ENCODE assay signal across 8 mouse cellular contexts in genomic region chr17:28176775-28177539, GRCm38 (mm10). TPM values are rescaled to one million over a fixed set of nuclear protein-coding genes. Genes with fewer than 3 reads are reported as not detected.
DNase-seq lines count a peak whose midpoint lies in the region; ATAC-seq and TF ChIP-seq lines count a peak whose summit lies in the region.

Gene Zfp523 (plus strand): TSS chr17:28177129.

- intact Hi-C loops in heart, postnatal 25 days (cut with DNase I): no loop called here

- H3K4me3 ChIP-seq in ES-Bruce4 (ENCODE audit: low read depth, low read length): peak within 1 kb of the TSS; percentile 71
- H3K4me3 ChIP-seq in forebrain, embryonic 15.5 days: peak within 1 kb of the TSS; percentile 96
- H3K4me3 ChIP-seq in lung, adult 2 months (replicated peaks; ENCODE audit: extremely low read depth, low read depth, low read length): peak within 1 kb of the TSS; percentile 64

- ATAC-seq in cerebellum, adult (ENCODE audit: insufficient number of reproducible peaks, low FRiP score, low TSS enrichment): peak; percentile 81
- ATAC-seq in forebrain, embryonic 15.5 days (replicated peaks): peak; percentile 84
- ATAC-seq in neutrophil, adult 5-6 weeks (ENCODE audit: extremely low read depth, insufficient number of reproducible peaks, low FRiP score, poor library complexity, severe bottlenecking): peak; percentile 33

- no peak for TF ChIP-seq CTCF in ES-Bruce4 (IDR thresholded peaks at IDR 0.05; ENCODE audit: low read depth, low read length)
- TF ChIP-seq CTCF in lung, adult 2 months (IDR thresholded peaks at IDR 0.05; ENCODE audit: insufficient read depth, low read length): no peak

- WGBS in forebrain, embryonic 15.5 days: under 1% methylated on average over 80 of the region's 82 CpGs
- under 1% methylated on average over 80 of the region's 82 CpGs for WGBS in lung, adult 2 months

- TF ChIP-seq EP300 in ES-Bruce4 (IDR thresholded peaks at IDR 0.05; ENCODE audit: insufficient read depth, low read depth, low read length): no peak

- H3K27me3 ChIP-seq in ES-Bruce4 (ENCODE audit: control insufficient read depth, insufficient read depth, low read length, poor library complexity, severe bottlenecking): no peaks in the 10 kb centered on the region
- H3K27me3 ChIP-seq in forebrain, embryonic 15.5 days: no peaks in the 10 kb centered on the region

- peaks cover 12% of the 10 kb centered on the region for H3K4me1 ChIP-seq in ES-Bruce4 (ENCODE audit: control insufficient read depth, insufficient read depth, low read length)
- peaks cover 31% of the 10 kb centered on the region for H3K4me1 ChIP-seq in forebrain, embryonic 15.5 days
- H3K4me1 ChIP-seq in lung, adult 2 months (ENCODE audit: control insufficient read depth, insufficient read depth, low read length): peaks cover 5% of the 10 kb centered on the region

- no peaks in the 10 kb centered on the region for H3K9me3 ChIP-seq in ES-Bruce4 (replicated peaks; ENCODE audit: control insufficient read depth, insufficient read depth, low read length, poor library complexity, severe bottlenecking)
- H3K9me3 ChIP-seq in forebrain, embryonic 15.5 days: no peaks in the 10 kb centered on the region

- DNase-seq in heart, postnatal 25 days (ENCODE audit: low spot score): peak; percentile 85
- peak; percentile 87 to 92 for DNase-seq in layer of hippocampus, adult 18-20 months (ENCODE audit: low spot score in 2 of 2)
- peak; percentile 87 for DNase-seq in lung, adult 2 months
- peak; percentile 80 to 83 for DNase-seq in thymus, adult 18-20 months

- no peaks in the 10 kb centered on the region for H3K36me3 ChIP-seq in ES-Bruce4 (ENCODE audit: control insufficient read depth, insufficient read depth, low read length, poor library complexity, severe bottlenecking)
- no peaks in the 10 kb centered on the region for H3K36me3 ChIP-seq in forebrain, embryonic 15.5 days

- H3K4me2 ChIP-seq in forebrain, embryonic 15.5 days (replicated peaks): peak within 1 kb of the TSS; percentile 86

- TF ChIP-seq POLR2A in ES-Bruce4 (IDR thresholded peaks at IDR 0.05; ENCODE audit: insufficient read depth, low read length): no peak
- TF ChIP-seq POLR2A in lung, adult 2 months (IDR thresholded peaks at IDR 0.05; ENCODE audit: borderline replicate concordance, extremely low read depth, low read depth, low read length): 0 out of 2 replicates have a peak, but pooled peaks have one; percentile 31

- H3K9ac ChIP-seq in ES-Bruce4 (ENCODE audit: low read depth, poor library complexity, severe bottlenecking): peak within 1 kb of the TSS; percentile 95
- peak within 1 kb of the TSS; percentile 96 for H3K9ac ChIP-seq in forebrain, embryonic 15.5 days (replicated peaks)

- H3K27ac ChIP-seq in ES-Bruce4 (ENCODE audit: insufficient read depth, low read length): no peak within 1 kb of the TSS
- H3K27ac ChIP-seq in forebrain, embryonic 15.5 days (replicated peaks): peak within 1 kb of the TSS; percentile 91

RNA-seq across cellular contexts. Expression of gene Zfp523, which starts in this region (rescaled TPM):
- 16.6 and 19.5 TPM in 2 replicates for polyA plus RNA-seq in ES-Bruce4 (2011; ENCODE audit: insufficient read depth, insufficient read length, low read depth, missing spikeins)
- polyA plus RNA-seq in forebrain, embryonic 15.5 days (2015; fragmentation: Nextera tagmentation; extraction: Ambion mirVana): 39.6 and 40.7 TPM in 2 replicates
- 10 to 100 TPM; 11.5 to 12.4 TPM for total RNA-seq in heart, postnatal 25 days (2021)
- 100 to 1,000 TPM; 107 to 109 TPM for total RNA-seq in layer of hippocampus, adult 18-20 months (2021)
- polyA plus RNA-seq in lung, adult 2 months (2012; rRNA removed): 69.0 and 75.8 TPM in 2 replicates
- total RNA-seq in neutrophil, adult 5-6 weeks (2017): 9.0 and 12.8 TPM in 2 replicates

Comparison
In these comparisons a context has a peak if more than half of its experiments do, and no peak if none do; other contexts are left out.
1. ATAC-seq: peak in every context shown above with its lines; median percentile 84 in forebrain, embryonic 15.5 days; 81 in cerebellum, adult; 33 in neutrophil, adult 5-6 weeks.